Mouse (Mus musculus): ENCODE data around the gene Mylk3.

- no peak for TF ChIP-seq CTCF (IDR thresholded peaks at IDR 0.05; ENCODE audit: low read depth)
- no peak for TF ChIP-seq EP300 (IDR thresholded peaks at IDR 0.05; ENCODE audit: low read depth)
Observed at GRCm38 (mm10) chr8:85303531-85303930, 82.6 kb downstream of the Mylk3 start.
